Comparison of ENCODE assay signal across 8 mouse cellular contexts in genomic region chr19:58859831-58860254, GRCm38 (mm10).
A peak's percentile ranks its signal among the peaks of the same experiment; 100 is the strongest.
DNase-seq lines count a peak whose midpoint lies in the region; ATAC-seq and TF ChIP-seq lines count a peak whose summit lies in the region.

No protein-coding gene starts in this region.

- TF ChIP-seq POLR2A in kidney, adult 2 months (IDR thresholded peaks at IDR 0.05; ENCODE audit: low read depth, low read length): no peak
- no peak for TF ChIP-seq POLR2A in embryonic fibroblast, embryonic 13.5 days (IDR thresholded peaks at IDR 0.05; ENCODE audit: low read depth, low read length)

- peak; percentile 35 for ATAC-seq in neural tube, embryonic 12.5 days (ENCODE audit: low FRiP score, low read depth)
- no peak for ATAC-seq in monocyte, adult 5-6 weeks (replicated peaks; ENCODE audit: insufficient number of reproducible peaks, low FRiP score, low TSS enrichment, poor library complexity, severe bottlenecking)

- H3K4me1 ChIP-seq in kidney, adult 2 months (ENCODE audit: control insufficient read depth, insufficient read depth, low read length): peaks cover 5% of the 10 kb centered on the region; the same call in 1 of the 2 replicates
- H3K4me1 ChIP-seq in embryonic fibroblast, embryonic 13.5 days (ENCODE audit: control insufficient read depth, insufficient read depth, low read length): peaks cover 3% of the 10 kb centered on the region; the same call in 1 of the 2 replicates
- H3K4me1 ChIP-seq in neural tube, embryonic 12.5 days: peaks cover 35% of the 10 kb centered on the region

- peak overlapping the region; percentile 85 for H3K4me3 ChIP-seq in kidney, adult 2 months (ENCODE audit: insufficient read depth, low read depth, low read length)
- H3K4me3 ChIP-seq in embryonic fibroblast, embryonic 13.5 days (ENCODE audit: insufficient read depth, low read length): peak overlapping the region; percentile 46
- H3K4me3 ChIP-seq in neural tube, embryonic 12.5 days: peak overlapping the region; percentile 56

- no peaks in the 10 kb centered on the region for H3K36me3 ChIP-seq in kidney, adult 2 months (ENCODE audit: control insufficient read depth, insufficient read depth, low read length)
- no peaks in the 10 kb centered on the region for H3K36me3 ChIP-seq in neural tube, embryonic 12.5 days

- H3K27me3 ChIP-seq in kidney, adult 2 months (replicated peaks; ENCODE audit: control insufficient read depth, insufficient read depth, low read length): no peaks in the 10 kb centered on the region
- no peaks in the 10 kb centered on the region for H3K27me3 ChIP-seq in neural tube, embryonic 12.5 days (replicated peaks)

- peak overlapping the region; percentile 77 for H3K4me2 ChIP-seq in neural tube, embryonic 12.5 days (replicated peaks)

- DNase-seq in kidney, adult 2 months: peak; percentile 48
- no peak for DNase-seq in kidney, adult 8-10 months
- DNase-seq in ZHBTc4 (ENCODE audit: low read depth, low spot score): peak; percentile 55
- DNase-seq in kidney, postnatal 10 days: peak; percentile 73
- no peak for DNase-seq in urinary bladder, postnatal 10 days (ENCODE audit: low spot score)

- no peak overlapping the region for H3K27ac ChIP-seq in kidney, adult 2 months (ENCODE audit: insufficient read depth, low read depth, low read length)
- no peak overlapping the region for H3K27ac ChIP-seq in embryonic fibroblast, embryonic 13.5 days (ENCODE audit: insufficient read depth, low read length)
- H3K27ac ChIP-seq in neural tube, embryonic 12.5 days: peak overlapping the region; percentile 83

- WGBS in kidney, adult 2 months: 10% methylated on average over 14 of the region's 14 CpGs
- 1% methylated on average over 14 of the region's 14 CpGs for WGBS in neural tube, embryonic 12.5 days

- H3K9ac ChIP-seq in neural tube, embryonic 12.5 days: peak overlapping the region; percentile 67

- H3K9me3 ChIP-seq in neural tube, embryonic 12.5 days: no peaks in the 10 kb centered on the region

- no peak for TF ChIP-seq CTCF in kidney, adult 2 months (conservative IDR thresholded peaks at IDR 0.05; ENCODE audit: insufficient read depth, insufficient read length, low read depth, low read length)
- TF ChIP-seq CTCF in embryonic fibroblast, embryonic 13.5 days (IDR thresholded peaks at IDR 0.05; ENCODE audit: borderline replicate concordance, insufficient read depth, low read length): no peak

Comparison
In these comparisons a context has a peak if more than half of its experiments do, and no peak if none do; other contexts are left out.
1. DNase-seq: peak in kidney, adult 2 months (single experiment), ZHBTc4 (single experiment) and kidney, postnatal 10 days (single experiment); none in kidney, adult 8-10 months (0 of 2) and urinary bladder, postnatal 10 days (single experiment).
2. Peak in every context shown above with its lines, with median percentiles within 50 percentile points of each other: H3K4me3 ChIP-seq.